Mouse (Mus musculus) erythroblast, adult 5-6 weeks (primary cell): Measurements from ENCODE around the gene Fam136a. TPM values are rescaled to one million over a fixed set of nuclear protein-coding genes. Genes with fewer than 3 reads are reported as not detected.

Experiments used
- ATAC-seq: replicated peaks from 2 replicates; pipeline ENCODE4 v1.8.0; 2016; ENCODE audit warnings: moderate number of reproducible peaks, mild to moderate bottlenecking, moderate TSS enrichment, inconsistent platforms; ENCODE audit not compliant: poor library complexity, low FRiP score, severe bottlenecking
- total RNA-seq, 2 experiments: library from RNA; stranded (forward) in 1 of 2; stranded (reverse) in 1 of 2; fragments of 150-400 nt in 1 of 2; fragments of 200-764, 138-1000 nt in 1 of 2; gene quantifications; 2 replicates each; pipeline versions ENCODE4 v1.2.3 to v1.2.4; 2015 to 2017; ENCODE audit warnings: low replicate concordance in 2 of 2

The Fam136a gene
- total RNA-seq, 2 experiments from 2014 or later, result 1.5 to 8.1 TPM

- no peak for ATAC-seq
These were observed 28.8 kb downstream of the Fam136a start for GRCm38 (mm10) chr6:86394078-86394720.

- ATAC-seq, result no peak
These were observed 29.6 kb downstream of the Fam136a start for GRCm38 (mm10) chr6:86395021-86395420.

GRCm38 (mm10) chr6:86395969-86396368 is 30.5 kb downstream of the Fam136a start:
- no peak for ATAC-seq

DNA sequence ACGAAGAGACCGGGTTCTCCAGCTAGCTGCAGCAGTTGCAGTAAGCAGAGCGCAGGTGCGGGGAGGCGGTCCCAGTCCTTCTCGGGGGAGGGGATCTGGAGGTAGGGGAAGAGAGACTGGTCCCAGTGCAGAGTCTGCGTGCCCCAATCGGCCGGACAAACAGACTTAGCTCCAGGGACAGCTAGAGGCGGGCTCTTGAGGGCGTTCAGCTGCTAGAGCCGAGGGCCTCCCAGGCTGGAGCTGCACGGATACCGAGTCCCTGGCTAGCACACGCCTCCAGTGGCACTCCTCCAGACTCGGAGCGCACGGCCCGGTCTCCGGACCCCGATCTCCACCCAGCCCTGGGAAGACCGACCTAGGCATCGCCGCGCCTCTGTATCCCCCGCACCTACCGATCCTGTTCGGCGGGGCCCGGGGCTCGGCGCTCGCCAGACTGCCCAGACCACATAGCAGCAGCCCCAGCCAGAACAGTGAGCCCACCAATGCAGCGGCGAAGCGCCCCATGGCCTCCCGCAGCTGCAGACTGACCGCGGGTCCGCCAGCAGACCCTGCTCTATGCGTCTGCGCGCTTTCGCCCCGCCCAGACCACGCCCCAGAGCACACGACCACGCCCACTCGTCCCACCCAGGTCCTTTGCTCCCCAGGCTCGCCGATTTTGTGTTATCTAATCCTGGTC is 31.3 kb downstream of the Fam136a start, which contains the start of gene Pcyox1:
TSS of gene Pcyox1 (minus strand) at position 574 of the 676 bp plus-strand sequence.
- ATAC-seq, result peak; percentile 84

GRCm38 (mm10) chr6:86397257-86397980 is 32.0 kb downstream of the Fam136a start:
- ATAC-seq, result no peak

DNA sequence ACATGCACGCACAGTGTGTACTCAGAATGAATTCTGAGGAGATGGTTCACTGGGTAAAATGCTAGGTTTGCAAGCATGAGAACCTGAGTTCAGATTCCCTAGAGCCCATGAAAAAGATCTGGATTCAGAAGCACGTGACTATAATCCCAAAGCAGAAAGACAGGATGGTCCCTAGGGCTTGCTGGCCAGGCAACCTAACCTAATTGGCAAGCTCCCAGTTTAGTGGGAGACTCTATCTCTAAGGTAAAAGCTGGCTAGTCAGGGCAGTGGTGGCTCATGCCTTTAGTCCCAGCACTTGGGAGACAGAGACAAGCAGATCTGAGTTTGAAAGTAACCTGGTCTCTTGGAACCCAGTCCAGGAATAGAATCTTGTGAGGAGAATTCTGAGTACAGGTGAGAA is 33.5 kb downstream of the Fam136a start:
- no peak for ATAC-seq

GRCm38 (mm10) chr6:86399995-86400394 is 34.5 kb downstream of the Fam136a start:
- no peak for ATAC-seq

GRCm38 (mm10) chr6:86400972-86401371 is 35.5 kb downstream of the Fam136a start:
- ATAC-seq, result peak; percentile 36; the same call in 1 of the 2 replicates

GRCm38 (mm10) chr6:86402681-86403607 is 37.5 kb downstream of the Fam136a start:
- no peak for ATAC-seq

DNA sequence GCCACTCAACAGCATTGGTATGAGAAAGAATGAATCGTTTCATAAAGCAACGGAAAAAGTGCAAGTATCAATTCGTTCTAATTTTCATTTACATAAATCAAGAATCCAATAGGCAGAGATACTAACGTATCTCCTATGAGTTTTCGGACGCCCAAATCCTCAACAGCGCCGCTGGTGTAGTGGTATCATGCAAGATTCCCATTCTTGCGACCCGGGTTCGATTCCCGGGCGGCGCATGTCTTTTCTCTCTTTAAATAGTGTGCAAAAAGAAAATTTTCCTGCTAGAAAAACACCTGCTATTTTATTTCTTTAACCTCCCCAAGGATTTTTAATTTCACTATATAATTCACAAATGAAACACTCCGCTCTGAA is 38.3 kb downstream of the Fam136a start:
- ATAC-seq, result peak; percentile 68

GRCm38 (mm10) chr6:86404100-86404861 is 38.8 kb downstream of the Fam136a start, which contains the start of gene Tia1:
Tia1 (plus strand) TSS chr6:86404219.
- peak; percentile 96 for ATAC-seq

GRCm38 (mm10) chr6:86404996-86405395 is 39.5 kb downstream of the Fam136a start:
- no peak for ATAC-seq

DNA sequence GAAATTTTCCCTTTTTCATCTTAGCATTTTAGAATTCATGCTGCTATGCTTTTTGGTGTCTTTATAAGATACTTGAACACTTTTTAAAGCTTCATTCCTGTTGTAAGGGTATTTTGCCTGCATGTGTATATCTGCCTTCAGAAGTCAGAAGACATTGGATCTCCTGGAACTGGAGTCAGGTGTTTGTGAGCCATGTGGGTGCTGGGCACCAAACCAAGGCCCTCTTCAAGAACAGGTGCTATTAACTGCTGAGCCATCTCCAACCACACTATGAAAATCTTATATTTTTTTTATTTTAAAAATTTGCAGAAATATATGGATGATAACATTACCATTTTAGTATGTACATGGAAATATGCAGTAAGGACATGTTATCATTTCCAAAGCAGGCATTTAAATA is 40.9 kb downstream of the Fam136a start:
- ATAC-seq, result no peak

DNA sequence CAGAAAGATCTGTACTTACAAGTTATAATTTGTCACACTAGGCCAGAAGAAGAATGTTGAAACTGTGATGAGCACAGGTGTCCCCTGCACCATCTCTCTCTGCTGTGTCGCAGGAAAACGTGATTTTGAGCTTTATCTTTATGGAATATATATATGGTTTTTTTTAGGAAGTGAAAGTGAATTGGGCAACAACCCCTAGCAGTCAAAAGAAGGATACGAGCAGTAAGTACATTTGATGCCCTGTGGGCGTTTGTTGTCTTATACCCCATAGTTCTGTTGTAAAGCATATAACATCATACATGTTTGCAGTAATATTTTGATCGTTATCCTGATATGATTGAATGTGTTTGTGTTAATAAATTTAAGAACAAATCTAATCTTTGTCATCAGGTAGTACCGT is 53.3 kb downstream of the Fam136a start:
- ATAC-seq, result no peak

GRCm38 (mm10) chr6:86419239-86419638 is 53.8 kb downstream of the Fam136a start:
- ATAC-seq, result no peak
